Mouse (Mus musculus): Measurements from ENCODE around the gene Ebna1bp2. TPM values are rescaled to one million over a fixed set of nuclear protein-coding genes. Genes with fewer than 3 reads are reported as not detected.

Gene Ebna1bp2
- total RNA-seq, 2 experiments from 2014 or later, result 55.4 to 58.0 TPM

Other genes starting within 250 kb of the Ebna1bp2 start
- 10 to 100 TPM; 30.6 to 43.8 TPM for gene Szt2, start 211.5 kb upstream of the Ebna1bp2 start, total RNA-seq (2021)
- 10 to 100 TPM; 58.8 to 63.1 TPM for gene Med8, start 211.5 kb upstream of the Ebna1bp2 start, total RNA-seq (2021)
- 10 to 100 TPM; 23.3 to 28.6 TPM for gene Elovl1, start 192.7 kb upstream of the Ebna1bp2 start, total RNA-seq (2021)
- gene Cdc20, start 183.4 kb upstream of the Ebna1bp2 start, total RNA-seq (2021), result 1 to 10 TPM; 1.5 to 1.6 TPM
- gene Mpl, start 163.3 kb upstream of the Ebna1bp2 start, total RNA-seq (2021), result 1 to 10 TPM; 1.6 to 2.3 TPM
- gene Tie1, start 130.7 kb upstream of the Ebna1bp2 start, total RNA-seq (2021), result 1 to 10 TPM; 8.2 to 9.5 TPM
- gene 2610528J11Rik, start 93.8 kb upstream of the Ebna1bp2 start, total RNA-seq (2021), result not detected
- gene Tmem125, start 76.8 kb upstream of the Ebna1bp2 start, total RNA-seq (2021), result 1 to 10 TPM; 7.3 to 9.9 TPM
- gene Cfap57, start within 50 bp of the Ebna1bp2 start, total RNA-seq (2021), result under 1 TPM; 0.76 to 0.99 TPM
- not detected for gene Olfr62, start 38.2 kb downstream of the Ebna1bp2 start, total RNA-seq (2021)
- not detected for gene Olfr1342, start 72.0 kb downstream of the Ebna1bp2 start, total RNA-seq (2021)
- not detected for gene Olfr1341, start 82.7 kb downstream of the Ebna1bp2 start, total RNA-seq (2021)
- not detected for gene Olfr1340, start 99.3 kb downstream of the Ebna1bp2 start, total RNA-seq (2021)
- gene Olfr1339, start 111.4 kb downstream of the Ebna1bp2 start, total RNA-seq (2021), result not detected
- not detected for gene Olfr1338, start 137.9 kb downstream of the Ebna1bp2 start, total RNA-seq (2021)
- gene Olfr1337, start 161.8 kb downstream of the Ebna1bp2 start, total RNA-seq (2021), result not detected
- gene Olfr1335, start 189.1 kb downstream of the Ebna1bp2 start, total RNA-seq (2021), result not detected
- gene Olfr1333, start 215.5 kb downstream of the Ebna1bp2 start, total RNA-seq (2021), result not detected
- not detected for gene Olfr1331, start 243.8 kb downstream of the Ebna1bp2 start, total RNA-seq (2021)